Mouse (Mus musculus) kidney, embryonic 15.5 days (tissue): ENCODE measurements around the gene Grk3. TPM values are rescaled to one million over a fixed set of nuclear protein-coding genes. Genes with fewer than 3 reads are reported as not detected.

ENCODE experiments used
- ATAC-seq: fragments of 200-750 bp; cut with Nextera tagmentation; replicated peaks from 2 replicates; pipeline ENCODE4 v1.8.0; 2017; ENCODE audit warnings: moderate TSS enrichment; ENCODE audit not compliant: low FRiP score
- H3K27ac ChIP-seq: fragments of 300-500 bp; sonication (generic); 2 replicates; pipeline ENCODE4 v1.5.1; 2015; ENCODE audit warnings: mild to moderate bottlenecking, inconsistent platforms
- H3K27me3 ChIP-seq: fragments of 300-500 bp; sonication (generic); 2 replicates; pipeline ENCODE4 v1.6.1; 2015; ENCODE audit warnings: inconsistent platforms
- H3K36me3 ChIP-seq: fragments of 300-500 bp; sonication (generic); 2 replicates; pipeline ENCODE4 v1.6.1; 2015; ENCODE audit warnings: inconsistent platforms
- H3K4me1 ChIP-seq: fragments of 300-500 bp; sonication (generic); 2 replicates; pipeline ENCODE4 v1.6.1; 2015; ENCODE audit warnings: inconsistent platforms
- H3K4me2 ChIP-seq: fragments of 300-500 bp; sonication (generic); 2 replicates; pipeline ENCODE4 v1.6.1; 2015; ENCODE audit warnings: moderate library complexity, mild to moderate bottlenecking, inconsistent platforms
- H3K4me3 ChIP-seq: fragments of 300-500 bp; sonication (generic); replicated peaks from 2 replicates; pipeline ENCODE4 v1.5.1; 2015; ENCODE audit warnings: mild to moderate bottlenecking, inconsistent platforms
- H3K9ac ChIP-seq: fragments of 300-500 bp; sonication (generic); 2 replicates; pipeline ENCODE4 v1.6.1; 2015; ENCODE audit warnings: mild to moderate bottlenecking, inconsistent platforms
- H3K9me3 ChIP-seq: fragments of 300-500 bp; sonication (generic); replicated peaks from 2 replicates; pipeline ENCODE4 v1.6.1; 2016; ENCODE audit warnings: inconsistent platforms
- WGBS: fragments of 180-500 bp; shearing (Covaris S2); methylation state at CpG from one replicate; pipeline ENCODE4 v1.1.7; 2015; ENCODE audit warnings: mixed read lengths; 5-methylcytosine and 5-hydroxymethylcytosine counted together
- polyA plus RNA-seq: library from polyadenylated mRNA; unstranded; fragments of >200 nt; fragmentation: Nextera tagmentation; extraction: Ambion mirVana; gene quantifications from 2 replicates; pipeline ENCODE4 v1.2.1, GENCODE M21; 2015

Gene Grk3
- polyA plus RNA-seq, 1 experiment from 2014 or later: 11.9 TPM

GRCm38 (mm10) chr5:113030082-113030481 lies 14.5 kb upstream of the Grk3 start:
- H3K4me1 ChIP-seq: 0 out of 2 replicates have a peak, but pooled peaks cover 11% of the 10 kb centered on the region
- H3K9me3 ChIP-seq: no peaks in the 10 kb centered on the region
- no peak overlapping the region for H3K27ac ChIP-seq
- no peaks in the 10 kb centered on the region for H3K27me3 ChIP-seq
- H3K4me3 ChIP-seq: no peak overlapping the region
- no peak overlapping the region for H3K9ac ChIP-seq
- 59% methylated on average over 3 of the region's 3 CpGs for WGBS
- H3K4me2 ChIP-seq: no peak overlapping the region
- ATAC-seq: no peak
- no peaks in the 10 kb centered on the region for H3K36me3 ChIP-seq

DNA sequence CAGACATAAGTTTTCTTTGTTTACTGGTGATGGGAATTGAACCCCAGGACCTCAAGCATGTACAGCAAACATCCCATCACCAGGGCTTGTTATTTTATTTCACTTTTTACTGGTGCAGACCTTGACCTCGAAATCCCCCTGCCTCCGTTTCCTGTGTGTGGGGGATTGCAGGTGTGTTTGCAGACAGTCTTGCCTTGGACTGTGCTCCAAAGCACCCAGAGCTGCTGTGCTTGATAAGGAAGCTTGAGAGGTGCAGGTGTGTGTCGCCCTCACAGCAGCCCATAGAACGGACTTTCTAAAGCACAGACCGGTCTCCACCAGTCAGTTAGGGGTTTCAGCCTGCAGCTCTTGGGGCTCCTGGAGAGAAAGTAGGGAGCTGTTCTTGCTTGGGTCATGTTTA lies 11.1 kb upstream of the Grk3 start:
- H3K9ac ChIP-seq: no peak overlapping the region
- no peak for ATAC-seq
- WGBS: 75% methylated on average over 5 of the region's 5 CpGs

GRCm38 (mm10) chr5:113024154-113024764 lies 8.7 kb upstream of the Grk3 start:
- Histone ChIP-seq H3K4me3 (no peak overlapping the region), H3K9ac (no peak overlapping the region), H3K36me3 (no peaks in the 10 kb centered on the region), H3K4me1 (peaks cover 17% of the 10 kb centered on the region), H3K27ac (peak overlapping the region; percentile 52), H3K4me2 (peak overlapping the region; percentile 44), H3K27me3 (no peaks in the 10 kb centered on the region), H3K9me3 (no peaks in the 10 kb centered on the region)
- peak; percentile 59 for ATAC-seq
- 28% methylated on average over 18 of the region's 18 CpGs for whole genome bisulfite sequencing

More for the DNA sequence above, 11.1 kb upstream of the Grk3 start:
- H3K27me3 ChIP-seq: no peaks in the 10 kb centered on the region
- no peak overlapping the region for H3K27ac ChIP-seq
- H3K4me2 ChIP-seq: no peak overlapping the region
- peaks cover 17% of the 10 kb centered on the region for H3K4me1 ChIP-seq
- no peak overlapping the region for H3K4me3 ChIP-seq
- H3K36me3 ChIP-seq: no peaks in the 10 kb centered on the region
- H3K9me3 ChIP-seq: no peaks in the 10 kb centered on the region

DNA sequence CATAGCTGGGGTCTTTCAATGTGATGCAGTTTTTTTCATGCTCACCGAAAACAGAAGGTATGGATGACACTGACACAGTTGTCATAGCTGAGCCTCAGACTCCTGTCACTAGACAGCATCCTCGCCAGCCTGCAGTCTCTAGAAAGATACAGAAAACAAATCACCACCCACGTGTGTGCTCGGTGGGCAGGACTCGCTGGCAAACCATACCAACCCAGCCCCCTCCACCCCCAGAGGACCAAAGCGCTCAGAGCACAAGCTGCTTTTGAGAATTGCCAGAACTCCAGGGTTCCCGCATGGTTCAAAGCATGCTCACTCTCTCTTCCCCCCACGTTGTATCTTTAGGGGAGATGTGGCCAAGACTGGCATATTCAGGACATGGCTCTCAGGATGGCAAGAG lies 2.6 kb upstream of the Grk3 start:
- no peak overlapping the region for H3K4me3 ChIP-seq
- H3K27me3 ChIP-seq: peaks cover 3% of the 10 kb centered on the region; the same call in 1 of the 2 replicates
- H3K4me2 ChIP-seq: no peak overlapping the region
- H3K9ac ChIP-seq: no peak overlapping the region
- peaks cover 17% of the 10 kb centered on the region for H3K4me1 ChIP-seq
- H3K36me3 ChIP-seq: no peaks in the 10 kb centered on the region
- H3K9me3 ChIP-seq: no peaks in the 10 kb centered on the region
- 72% methylated on average over 8 of the region's 8 CpGs for WGBS
- H3K27ac ChIP-seq: no peak overlapping the region
- ATAC-seq: no peak

GRCm38 (mm10) chr5:113017004-113017403 lies 1.4 kb upstream of the Grk3 start:
- Histone ChIP-seq H3K9ac (no peak overlapping the region), H3K9me3 (no peaks in the 10 kb centered on the region), H3K4me3 (no peak overlapping the region), H3K27me3 (peaks cover 5% of the 10 kb centered on the region; the same call in 1 of the 2 replicates), H3K36me3 (no peaks in the 10 kb centered on the region), H3K4me2 (no peak overlapping the region), H3K4me1 (peaks cover 17% of the 10 kb centered on the region), H3K27ac (no peak overlapping the region)
- WGBS: 83% methylated on average over 1 of the region's 1 CpGs
- no peak for ATAC-seq

DNA sequence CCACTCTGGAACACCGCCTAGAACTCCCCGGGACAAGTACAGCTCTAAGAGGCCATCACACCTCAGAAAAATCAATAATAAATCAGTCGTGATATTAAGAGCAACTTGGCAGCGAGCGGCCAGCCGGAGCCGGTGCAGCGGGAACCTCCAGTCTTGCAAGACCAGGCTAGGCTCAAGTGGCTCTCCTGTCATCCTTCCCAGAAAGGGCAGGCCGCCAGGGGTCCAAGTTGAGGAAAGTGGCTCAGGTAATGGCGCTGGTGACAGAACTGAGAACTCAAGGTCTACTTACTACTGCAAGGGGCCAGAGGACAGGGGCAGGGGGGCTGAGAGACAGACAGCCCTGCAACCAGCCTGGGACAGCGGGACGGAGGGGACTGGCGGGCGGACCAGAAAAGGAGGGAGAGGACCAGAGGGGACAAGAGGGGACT lies 769 bp downstream of the Grk3 start:
- H3K4me3 ChIP-seq: peak overlapping the region; percentile 77
- H3K4me1 ChIP-seq: peaks cover 17% of the 10 kb centered on the region
- under 1% methylated on average over 14 of the region's 14 CpGs for WGBS
- peak overlapping the region; percentile 69 for H3K4me2 ChIP-seq
- H3K9me3 ChIP-seq: no peaks in the 10 kb centered on the region
- H3K27ac ChIP-seq: peak overlapping the region; percentile 80
- peak overlapping the region; percentile 62 for H3K9ac ChIP-seq
- ATAC-seq: no peak; the same call in 1 of the 2 replicates
- H3K27me3 ChIP-seq: peaks cover 11% of the 10 kb centered on the region
- H3K36me3 ChIP-seq: no peaks in the 10 kb centered on the region

DNA sequence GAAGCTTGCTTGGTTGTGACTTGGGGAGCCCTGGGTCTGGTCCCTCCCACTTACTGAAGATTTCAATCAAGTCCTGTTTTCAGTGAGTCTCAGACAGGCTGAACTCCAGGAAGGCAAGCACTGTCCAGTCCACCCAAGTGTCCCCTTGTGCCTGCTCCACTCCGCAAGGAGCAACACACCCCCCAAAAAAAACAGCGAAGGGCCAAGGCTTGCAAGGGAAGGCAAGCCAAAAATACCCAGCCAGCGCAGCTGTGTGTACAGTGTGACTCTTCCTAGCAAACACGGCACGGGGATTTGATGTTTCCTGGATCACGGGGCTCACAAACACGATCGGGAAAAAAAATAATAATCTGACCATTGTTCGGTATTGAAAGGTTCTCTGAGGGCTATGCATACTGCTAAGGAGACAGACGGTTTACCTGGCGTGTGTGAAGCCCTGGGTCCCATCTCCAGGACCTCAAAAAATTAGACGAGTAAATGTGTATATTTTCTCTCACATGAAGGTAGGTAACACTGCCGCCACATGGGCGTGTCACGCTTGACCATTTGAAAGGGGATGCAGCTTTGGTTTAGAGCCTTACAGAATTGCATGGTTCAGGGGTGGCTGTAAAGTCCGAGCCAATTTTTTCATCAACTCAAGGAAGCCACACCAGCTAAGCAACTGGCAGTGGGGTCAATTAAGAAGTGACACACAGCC lies 1.3 kb downstream of the Grk3 start:
- no peak for ATAC-seq
- 0 out of 2 replicates have a peak overlapping the region, but pooled peaks have one; percentile 80 for H3K27ac ChIP-seq
- WGBS: 47% methylated on average over 16 of the region's 16 CpGs
- peak overlapping the region; percentile 69 for H3K4me2 ChIP-seq
- peak overlapping the region; percentile 77 for H3K4me3 ChIP-seq
- peaks cover 17% of the 10 kb centered on the region for H3K4me1 ChIP-seq
- H3K9ac ChIP-seq: no peak overlapping the region
- peaks cover 11% of the 10 kb centered on the region for H3K27me3 ChIP-seq
- no peaks in the 10 kb centered on the region for H3K9me3 ChIP-seq
- no peaks in the 10 kb centered on the region for H3K36me3 ChIP-seq

- no peak for ATAC-seq
- H3K27ac ChIP-seq: no peak overlapping the region
- H3K36me3 ChIP-seq: no peaks in the 10 kb centered on the region
- H3K27me3 ChIP-seq: peaks cover 11% of the 10 kb centered on the region
- H3K9me3 ChIP-seq: no peaks in the 10 kb centered on the region
- WGBS: 78% methylated on average over 10 of the region's 10 CpGs
- no peak overlapping the region for H3K4me2 ChIP-seq
- no peak overlapping the region for H3K9ac ChIP-seq
- H3K4me1 ChIP-seq: peaks cover 17% of the 10 kb centered on the region
- H3K4me3 ChIP-seq: no peak overlapping the region
These were observed 3.7 kb downstream of the Grk3 start for GRCm38 (mm10) chr5:113011926-113012325.

- Histone ChIP-seq H3K27ac (no peak overlapping the region), H3K4me2 (no peak overlapping the region), H3K36me3 (no peaks in the 10 kb centered on the region), H3K9ac (no peak overlapping the region), H3K4me1 (peaks cover 6% of the 10 kb centered on the region), H3K27me3 (peaks cover 8% of the 10 kb centered on the region), H3K9me3 (no peaks in the 10 kb centered on the region), H3K4me3 (no peak overlapping the region)
- no peak for ATAC-seq
- 87% methylated on average over 8 of the region's 8 CpGs for whole genome bisulfite sequencing
These were observed 6.3 kb downstream of the Grk3 start for GRCm38 (mm10) chr5:113009183-113009820.

GRCm38 (mm10) chr5:113008496-113008895 lies 7.1 kb downstream of the Grk3 start:
- H3K4me2 ChIP-seq: no peak overlapping the region
- ATAC-seq: no peak
- H3K4me3 ChIP-seq: no peak overlapping the region
- peaks cover 8% of the 10 kb centered on the region for H3K27me3 ChIP-seq
- WGBS: 91% methylated on average over 2 of the region's 2 CpGs
- H3K36me3 ChIP-seq: no peaks in the 10 kb centered on the region
- H3K4me1 ChIP-seq: no peaks in the 10 kb centered on the region
- no peak overlapping the region for H3K9ac ChIP-seq
- H3K9me3 ChIP-seq: no peaks in the 10 kb centered on the region
- H3K27ac ChIP-seq: no peak overlapping the region

DNA sequence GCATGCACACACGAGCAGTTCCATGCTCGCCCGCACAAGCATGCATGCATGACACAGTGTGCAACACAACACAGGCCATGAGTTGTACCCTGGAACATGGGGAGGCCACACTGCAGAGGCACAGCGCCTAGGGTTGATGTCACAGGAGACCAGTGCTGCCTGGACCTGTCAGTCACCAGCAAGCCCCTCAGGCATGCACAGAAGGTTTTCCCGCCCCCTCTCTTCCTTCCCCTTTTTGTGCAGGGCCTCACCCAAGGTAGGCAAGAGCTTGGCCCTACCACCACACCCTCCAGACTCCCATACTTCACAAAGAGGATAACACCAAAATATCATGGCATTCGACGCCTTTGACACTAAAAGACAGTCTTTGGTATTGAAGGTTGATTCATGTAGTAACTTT lies 8.6 kb downstream of the Grk3 start:
- H3K9me3 ChIP-seq: no peaks in the 10 kb centered on the region
- H3K4me2 ChIP-seq: no peak overlapping the region
- no peak overlapping the region for H3K27ac ChIP-seq
- no peaks in the 10 kb centered on the region for H3K36me3 ChIP-seq
- H3K4me1 ChIP-seq: no peaks in the 10 kb centered on the region
- H3K9ac ChIP-seq: no peak overlapping the region
- ATAC-seq: no peak
- WGBS: 83% methylated on average over 7 of the region's 7 CpGs
- H3K27me3 ChIP-seq: peaks cover 6% of the 10 kb centered on the region
- no peak overlapping the region for H3K4me3 ChIP-seq

DNA sequence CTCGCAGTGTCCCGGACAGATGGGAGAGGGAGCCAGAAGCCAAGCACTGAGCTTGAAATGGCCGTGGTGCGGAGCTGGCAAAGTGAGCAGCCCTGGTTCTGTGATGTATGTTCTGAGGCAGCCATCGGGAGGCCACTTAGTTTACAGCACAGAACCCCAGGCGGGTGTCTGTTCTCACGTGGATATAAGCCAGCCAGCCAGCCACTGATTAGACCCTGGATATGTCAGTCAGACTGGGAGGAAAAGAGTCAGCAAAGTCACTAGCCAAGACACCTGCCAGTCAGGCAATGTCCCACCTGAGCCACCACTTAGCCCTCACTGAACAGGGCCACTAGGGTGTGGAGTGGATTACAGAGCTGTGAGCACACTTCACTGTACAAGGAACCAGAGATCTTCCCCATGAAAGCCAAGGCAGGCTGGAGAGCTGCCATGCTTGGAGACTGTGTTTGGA lies 9.6 kb downstream of the Grk3 start:
- Histone ChIP-seq H3K9ac (no peak overlapping the region), H3K27me3 (peaks cover 1% of the 10 kb centered on the region; the same call in 1 of the 2 replicates), H3K27ac (no peak overlapping the region), H3K4me3 (no peak overlapping the region), H3K4me1 (no peaks in the 10 kb centered on the region), H3K9me3 (no peaks in the 10 kb centered on the region), H3K4me2 (no peak overlapping the region), H3K36me3 (no peaks in the 10 kb centered on the region)
- no peak for ATAC-seq
- 79% methylated on average over 7 of the region's 7 CpGs for WGBS
